Mouse (Mus musculus): ENCODE results near the gene Tmem132b. TPM values are rescaled to one million over a fixed set of nuclear protein-coding genes. Genes with fewer than 3 reads are reported as not detected.

Tmem132b gene
- polyA plus RNA-seq, 1 experiment from 2014 or later, result not detected

- Histone ChIP-seq H3K9ac (replicated peaks; ENCODE audit: low read depth) (no peak overlapping the region), H3K4me3 (ENCODE audit: low read depth, low read length) (no peak overlapping the region), H3K4me2 (replicated peaks; ENCODE audit: low read depth, low read length) (no peak overlapping the region), H3K36me3 (ENCODE audit: insufficient read depth, low read length) (no peaks in the 10 kb centered on the region), H3K27ac (ENCODE audit: low read length) (no peak overlapping the region), H3K4me1 (ENCODE audit: insufficient read depth, low read depth, low read length) (no peaks in the 10 kb centered on the region), H3K9me3 (ENCODE audit: low read length) (no peaks in the 10 kb centered on the region), H3K27me3 (replicated peaks; ENCODE audit: insufficient read depth, low read length) (peaks cover 39% of the 10 kb centered on the region)
- TF ChIP-seq CTCF (IDR thresholded peaks at IDR 0.05), result no peak
- no peak for TF ChIP-seq EP300 (IDR thresholded peaks at IDR 0.05)
- 2% methylated on average over 24 of the region's 24 CpGs for WGBS
- no peak for DNase-seq (ENCODE audit: low spot score)
- no peak for ATAC-seq
Observed at GRCm38 (mm10) chr5:125533225-125533900, 1.8 kb downstream of the Tmem132b start.

GRCm38 (mm10) chr5:125534168-125534610 lies 2.6 kb downstream of the Tmem132b start:
- Histone ChIP-seq H3K27me3 (replicated peaks; ENCODE audit: insufficient read depth, low read length) (peaks cover 39% of the 10 kb centered on the region), H3K4me3 (ENCODE audit: low read depth, low read length) (no peak overlapping the region), H3K4me2 (replicated peaks; ENCODE audit: low read depth, low read length) (no peak overlapping the region), H3K4me1 (ENCODE audit: insufficient read depth, low read depth, low read length) (no peaks in the 10 kb centered on the region), H3K9me3 (ENCODE audit: low read length) (no peaks in the 10 kb centered on the region), H3K9ac (replicated peaks; ENCODE audit: low read depth) (no peak overlapping the region), H3K27ac (ENCODE audit: low read length) (no peak overlapping the region), H3K36me3 (ENCODE audit: insufficient read depth, low read length) (no peaks in the 10 kb centered on the region)
- 5% methylated on average over 7 of the region's 7 CpGs for WGBS
- DNase-seq (ENCODE audit: low spot score) (no peak), ATAC-seq (no peak)
- TF ChIP-seq CTCF (IDR thresholded peaks at IDR 0.05), result no peak
- TF ChIP-seq EP300 (IDR thresholded peaks at IDR 0.05), result no peak

GRCm38 (mm10) chr5:125534611-125535324 lies 3.2 kb downstream of the Tmem132b start:
- TF ChIP-seq CTCF (IDR thresholded peaks at IDR 0.05) (no peak), EP300 (IDR thresholded peaks at IDR 0.05) (no peak)
- Histone ChIP-seq H3K4me1 (ENCODE audit: insufficient read depth, low read depth, low read length) (no peaks in the 10 kb centered on the region), H3K9ac (replicated peaks; ENCODE audit: low read depth) (no peak overlapping the region), H3K9me3 (ENCODE audit: low read length) (no peaks in the 10 kb centered on the region), H3K27ac (ENCODE audit: low read length) (no peak overlapping the region), H3K27me3 (replicated peaks; ENCODE audit: insufficient read depth, low read length) (peaks cover 39% of the 10 kb centered on the region), H3K36me3 (ENCODE audit: insufficient read depth, low read length) (no peaks in the 10 kb centered on the region), H3K4me3 (ENCODE audit: low read depth, low read length) (no peak overlapping the region), H3K4me2 (replicated peaks; ENCODE audit: low read depth, low read length) (no peak overlapping the region)
- ATAC-seq (no peak), DNase-seq (ENCODE audit: low spot score) (no peak)
- WGBS, result 1% methylated on average over 26 of the region's 26 CpGs

GRCm38 (mm10) chr5:125545090-125545489 lies 13.5 kb downstream of the Tmem132b start:
- DNase-seq (ENCODE audit: low spot score) (no peak), ATAC-seq (no peak)
- H3K36me3 ChIP-seq (ENCODE audit: insufficient read depth, low read length), result no peaks in the 10 kb centered on the region
- no peaks in the 10 kb centered on the region for H3K9me3 ChIP-seq (ENCODE audit: low read length)
- no peak overlapping the region for H3K4me2 ChIP-seq (replicated peaks; ENCODE audit: low read depth, low read length)
- 91% methylated on average over 2 of the region's 2 CpGs for WGBS
- no peaks in the 10 kb centered on the region for H3K4me1 ChIP-seq (ENCODE audit: insufficient read depth, low read depth, low read length)
- no peak overlapping the region for H3K4me3 ChIP-seq (ENCODE audit: low read depth, low read length)
- no peak overlapping the region for H3K27ac ChIP-seq (ENCODE audit: low read length)
- H3K9ac ChIP-seq (replicated peaks; ENCODE audit: low read depth), result no peak overlapping the region
- no peak for TF ChIP-seq CTCF (IDR thresholded peaks at IDR 0.05)
- H3K27me3 ChIP-seq (replicated peaks; ENCODE audit: insufficient read depth, low read length), result no peaks in the 10 kb centered on the region

GRCm38 (mm10) chr5:125546293-125546692 lies 14.7 kb downstream of the Tmem132b start:
- Histone ChIP-seq H3K4me2 (replicated peaks; ENCODE audit: low read depth, low read length) (no peak overlapping the region), H3K9me3 (ENCODE audit: low read length) (no peaks in the 10 kb centered on the region), H3K4me3 (ENCODE audit: low read depth, low read length) (no peak overlapping the region), H3K36me3 (ENCODE audit: insufficient read depth, low read length) (no peaks in the 10 kb centered on the region), H3K4me1 (ENCODE audit: insufficient read depth, low read depth, low read length) (no peaks in the 10 kb centered on the region), H3K9ac (replicated peaks; ENCODE audit: low read depth) (no peak overlapping the region), H3K27me3 (replicated peaks; ENCODE audit: insufficient read depth, low read length) (no peaks in the 10 kb centered on the region), H3K27ac (ENCODE audit: low read length) (no peak overlapping the region)
- ATAC-seq (no peak), DNase-seq (ENCODE audit: low spot score) (no peak)
- WGBS, result 28% methylated on average over 13 of the region's 13 CpGs
- TF ChIP-seq EP300 (IDR thresholded peaks at IDR 0.05) (no peak), CTCF (IDR thresholded peaks at IDR 0.05) (no peak)

- no peaks in the 10 kb centered on the region for H3K27me3 ChIP-seq (replicated peaks; ENCODE audit: insufficient read depth, low read length)
- H3K9ac ChIP-seq (replicated peaks; ENCODE audit: low read depth), result no peak overlapping the region
- no peak overlapping the region for H3K27ac ChIP-seq (ENCODE audit: low read length)
- 36% methylated on average over 11 of the region's 11 CpGs for WGBS
- H3K4me1 ChIP-seq (ENCODE audit: insufficient read depth, low read depth, low read length), result no peaks in the 10 kb centered on the region
- ATAC-seq, result no peak
- H3K4me3 ChIP-seq (ENCODE audit: low read depth, low read length), result no peak overlapping the region
- H3K36me3 ChIP-seq (ENCODE audit: insufficient read depth, low read length), result no peaks in the 10 kb centered on the region
- no peak for TF ChIP-seq EP300 (IDR thresholded peaks at IDR 0.05)
- no peak for TF ChIP-seq CTCF (IDR thresholded peaks at IDR 0.05)
- no peak for DNase-seq (ENCODE audit: low spot score)
- no peaks in the 10 kb centered on the region for H3K9me3 ChIP-seq (ENCODE audit: low read length)
- no peak overlapping the region for H3K4me2 ChIP-seq (replicated peaks; ENCODE audit: low read depth, low read length)
Observed at GRCm38 (mm10) chr5:125549750-125550489, 18.3 kb downstream of the Tmem132b start.

Measured in lung, postnatal 0 days (tissue).